Mouse (Mus musculus): ENCODE measurements around the gene Nfasc.

GRCm38 (mm10) chr1:132637346-132637745 is 104.3 kb downstream of the Nfasc start:
- no peak for TF ChIP-seq BHLHE40 (IDR thresholded peaks at IDR 0.05; ENCODE audit: low read depth, low read length)
- no peak for TF ChIP-seq CTCF (conservative IDR thresholded peaks at IDR 0.05 in 1 of 2, IDR thresholded peaks at IDR 0.05 in 1 of 2; ENCODE audit: low read depth in 2 of 2, low read length in 2 of 2)
- no peak for TF ChIP-seq POLR2A (IDR thresholded peaks at IDR 0.05; ENCODE audit: low read depth, low read length)
- no peak for TF ChIP-seq TCF12 (IDR thresholded peaks at IDR 0.05; ENCODE audit: low read depth, low read length)
- TF ChIP-seq GABPA (IDR thresholded peaks at IDR 0.05; ENCODE audit: insufficient replicate concordance, low read depth, low read length): no peak
- TF ChIP-seq E2F4 (IDR thresholded peaks at IDR 0.05; ENCODE audit: insufficient replicate concordance, low read depth, low read length): no peak
- TF ChIP-seq USF1 (IDR thresholded peaks at IDR 0.05; ENCODE audit: low read depth, low read length): no peak
- TF ChIP-seq POLR2AphosphoS2 (IDR thresholded peaks at IDR 0.05; ENCODE audit: low read depth, low read length): no peak
- TF ChIP-seq MAFK (IDR thresholded peaks at IDR 0.05; ENCODE audit: insufficient replicate concordance, low read length): no peak
- TF ChIP-seq EP300 (IDR thresholded peaks at IDR 0.05; ENCODE audit: low read length): no peak
- TF ChIP-seq MAX (IDR thresholded peaks at IDR 0.05; ENCODE audit: low read length): no peak
- TF ChIP-seq RAD21 (IDR thresholded peaks at IDR 0.05; ENCODE audit: low read depth, low read length): no peak
- no peak for TF ChIP-seq HCFC1 (IDR thresholded peaks at IDR 0.05; ENCODE audit: low read depth, low read length)
